Mouse (Mus musculus) spleen, adult 2 months (tissue): ENCODE results near the gene Cbarp.

Experiments used
- CTCF ChIP-seq: fragments of 200-500 bp; IDR thresholded peaks from 2 replicates; pipeline ENCODE4 v1.5.1; 2011; ENCODE audit warnings: mild to moderate bottlenecking, inconsistent platforms; ENCODE audit not compliant: insufficient read depth, insufficient read length, insufficient replicate concordance; ENCODE audit errors: extremely low read depth
- POLR2A ChIP-seq: fragments of 200-500 bp; IDR thresholded peaks from 2 replicates; pipeline ENCODE4 v1.6.1; 2011; ENCODE audit warnings: low read depth, low read length, inconsistent platforms

DNA sequence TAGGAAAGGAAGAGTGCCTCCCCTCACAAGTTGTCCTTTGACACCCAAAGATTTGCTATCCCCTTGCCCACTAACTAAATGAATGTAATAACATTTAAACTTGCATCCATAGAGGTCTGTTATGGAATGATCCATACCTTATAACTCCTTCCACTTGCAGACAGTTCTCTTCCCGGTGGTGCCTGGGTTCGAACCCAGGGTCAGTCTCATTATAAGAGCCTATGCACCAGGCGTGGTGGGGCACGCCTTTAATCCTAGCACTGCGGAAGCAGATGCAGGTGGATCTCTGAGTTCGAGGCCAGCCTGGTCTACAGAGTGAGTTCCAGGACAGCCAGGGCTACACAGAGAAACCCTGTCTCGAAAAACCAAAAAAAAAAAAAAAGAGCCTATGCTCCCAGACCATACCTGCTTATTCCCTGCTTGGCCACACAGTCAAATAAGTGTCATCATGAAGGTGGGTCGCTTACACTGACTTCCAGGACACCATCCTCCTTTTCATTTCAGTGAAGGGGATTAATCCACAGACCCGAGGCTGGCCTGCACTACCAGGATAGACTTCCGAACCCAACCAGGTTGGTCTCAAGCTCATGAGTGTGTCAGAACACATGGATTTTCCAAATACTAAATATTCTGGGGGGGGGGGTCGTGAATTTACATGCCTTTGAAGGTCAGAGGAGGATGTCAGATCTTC, 515 bp downstream of the Cbarp start:
- no peak for TF ChIP-seq POLR2A
- TF ChIP-seq CTCF = no peak
